Mouse (Mus musculus) intestine, postnatal 0 days (tissue): Measurements from ENCODE around the gene Cyp4v3. TPM values are rescaled to one million over a fixed set of nuclear protein-coding genes. Genes with fewer than 3 reads are reported as not detected.

Source experiments
- ATAC-seq: fragments of 200-750 bp; cut with Nextera tagmentation; 2 replicates; pipeline ENCODE4 v1.8.0; 2017; ENCODE audit warnings: mild to moderate bottlenecking, moderate TSS enrichment, moderate library complexity
- H3K27ac ChIP-seq: fragments of 300-500 bp; sonication (generic); 2 replicates; pipeline ENCODE4 v1.5.1; 2014; ENCODE audit warnings: mild to moderate bottlenecking, low read depth, low read length, moderate library complexity
- H3K27me3 ChIP-seq: fragments of 300-500 bp; sonication (generic); replicated peaks from 2 replicates; pipeline ENCODE4 v1.6.1; 2014; ENCODE audit warnings: low read length, mixed read lengths; ENCODE audit not compliant: control insufficient read depth, insufficient read depth
- H3K36me3 ChIP-seq: fragments of 300-500 bp; sonication (generic); 2 replicates; pipeline ENCODE4 v1.6.1; 2014; ENCODE audit warnings: mild to moderate bottlenecking, moderate library complexity; ENCODE audit not compliant: control insufficient read depth, insufficient read depth
- H3K4me1 ChIP-seq: fragments of 300-500 bp; sonication (generic); replicated peaks from 2 replicates; pipeline ENCODE4 v1.6.1; 2014; ENCODE audit warnings: antibody characterized with exemption, low read length, mixed read lengths; ENCODE audit not compliant: control insufficient read depth, insufficient read depth
- H3K4me2 ChIP-seq: fragments of 300-500 bp; sonication (generic); replicated peaks from 2 replicates; pipeline ENCODE4 v1.6.1; 2014; ENCODE audit warnings: low read depth, mild to moderate bottlenecking, moderate library complexity
- H3K4me3 ChIP-seq: fragments of 300-500 bp; sonication (generic); 2 replicates; pipeline ENCODE4 v1.5.1; 2014; ENCODE audit warnings: low read depth, low read length
- H3K9ac ChIP-seq: fragments of 300-500 bp; sonication (generic); 2 replicates; pipeline ENCODE4 v1.6.1; 2014; ENCODE audit warnings: mild to moderate bottlenecking, low read depth, low read length
- H3K9me3 ChIP-seq: fragments of 300-500 bp; sonication (generic); 2 replicates; pipeline ENCODE4 v1.6.1; 2016; ENCODE audit warnings: mixed run types; ENCODE audit not compliant: control insufficient read depth
- CTCF ChIP-seq: sonication (generic); IDR thresholded peaks from 2 replicates; pipeline ENCODE4 v1.5.1; 2016; ENCODE audit warnings: low read depth, mild to moderate bottlenecking, control low read depth, antibody characterized with exemption, moderate library complexity
- WGBS: fragments of 180-500 bp; shearing (Covaris S2); extraction: QIAGEN DNeasy Blood & Tissue Kit; methylation state at CpG from one replicate; pipeline ENCODE4 v1.1.7; 2014; 5-methylcytosine and 5-hydroxymethylcytosine counted together
- polyA plus RNA-seq: library from polyadenylated mRNA; unstranded; fragments of >200 nt; fragmentation: Nextera tagmentation; extraction: Ambion mirVana; gene quantifications from 2 replicates; pipeline ENCODE4 v1.2.1, GENCODE M21; 2015

Cyp4v3 gene
- polyA plus RNA-seq = 2.2 and 2.4 TPM in 2 replicates

GRCm38 (mm10) chr8:45332685-45333409 lies at the start of gene Cyp4v3:
Cyp4v3 (minus strand) TSS chr8:45333216.
- no peaks in the 10 kb centered on the region for H3K27me3 ChIP-seq
- WGBS = 1% methylated on average over 44 of the region's 44 CpGs
- ATAC-seq = peak; percentile 85
- H3K36me3 ChIP-seq = no peaks in the 10 kb centered on the region
- peak within 1 kb of the TSS; percentile 69 for H3K4me3 ChIP-seq
- H3K9me3 ChIP-seq = no peaks in the 10 kb centered on the region
- H3K4me1 ChIP-seq = peaks cover 3% of the 10 kb centered on the region; the same call in 1 of the 2 replicates
- H3K4me2 ChIP-seq = peak within 1 kb of the TSS; percentile 98
- peak within 1 kb of the TSS; percentile 53 for H3K9ac ChIP-seq
- no peak within 1 kb of the TSS for H3K27ac ChIP-seq
- no peak for TF ChIP-seq CTCF

- TF ChIP-seq CTCF = no peak
- no peak for ATAC-seq
- Histone ChIP-seq H3K4me2 (peak within 1 kb of the TSS; percentile 61), H3K4me3 (peak within 1 kb of the TSS; percentile 28), H3K27me3 (peaks cover 18% of the 10 kb centered on the region; the same call in 1 of the 2 replicates), H3K9me3 (no peaks in the 10 kb centered on the region), H3K36me3 (no peaks in the 10 kb centered on the region), H3K27ac (no peak within 1 kb of the TSS), H3K9ac (no peak within 1 kb of the TSS), H3K4me1 (no peaks in the 10 kb centered on the region)
- WGBS = 8% methylated on average over 6 of the region's 6 CpGs
Measured at GRCm38 (mm10) chr8:45381963-45382347, 48.9 kb upstream of the Cyp4v3 start, which contains the start of gene Fam149a. Fam149a (minus strand) TSS chr8:45382291.

- Histone ChIP-seq H3K4me3 (peak overlapping the region; percentile 28), H3K27me3 (peaks cover 18% of the 10 kb centered on the region; the same call in 1 of the 2 replicates), H3K4me2 (peak overlapping the region; percentile 61), H3K27ac (no peak overlapping the region), H3K36me3 (no peaks in the 10 kb centered on the region), H3K9ac (no peak overlapping the region), H3K4me1 (no peaks in the 10 kb centered on the region), H3K9me3 (no peaks in the 10 kb centered on the region)
- ATAC-seq = no peak
- no peak for TF ChIP-seq CTCF
- WGBS = 3% methylated on average over 38 of the region's 38 CpGs
Measured at GRCm38 (mm10) chr8:45381075-45381962, 48.3 kb upstream of the Cyp4v3 start.

DNA sequence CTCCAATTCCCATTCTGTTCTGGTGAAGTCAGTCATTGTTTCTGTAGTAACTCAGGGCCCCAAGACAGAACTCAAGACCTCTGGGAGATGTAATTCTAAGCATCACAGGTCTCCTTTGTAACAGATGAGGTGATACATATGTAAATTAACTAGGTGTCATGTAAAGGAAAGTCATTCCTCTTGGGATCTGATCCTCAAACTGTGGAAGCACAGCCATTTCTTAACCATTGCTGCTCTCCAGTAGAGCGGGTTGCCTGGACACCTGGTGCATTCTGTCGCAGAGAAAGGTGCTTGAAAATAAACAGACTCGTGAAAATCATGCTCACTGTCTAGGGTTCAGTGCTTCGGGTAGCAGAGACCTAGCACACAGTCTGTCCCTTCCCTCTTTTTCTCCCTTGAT lies 47.6 kb upstream of the Cyp4v3 start:
- ATAC-seq = no peak
- no peaks in the 10 kb centered on the region for H3K4me1 ChIP-seq
- peaks cover 18% of the 10 kb centered on the region; the same call in 1 of the 2 replicates for H3K27me3 ChIP-seq
- no peak overlapping the region for H3K9ac ChIP-seq
- no peak overlapping the region for H3K4me2 ChIP-seq
- no peaks in the 10 kb centered on the region for H3K9me3 ChIP-seq
- WGBS = 39% methylated on average over 4 of the region's 4 CpGs
- no peaks in the 10 kb centered on the region for H3K36me3 ChIP-seq
- no peak for TF ChIP-seq CTCF
- H3K27ac ChIP-seq = no peak overlapping the region
- no peak overlapping the region for H3K4me3 ChIP-seq

DNA sequence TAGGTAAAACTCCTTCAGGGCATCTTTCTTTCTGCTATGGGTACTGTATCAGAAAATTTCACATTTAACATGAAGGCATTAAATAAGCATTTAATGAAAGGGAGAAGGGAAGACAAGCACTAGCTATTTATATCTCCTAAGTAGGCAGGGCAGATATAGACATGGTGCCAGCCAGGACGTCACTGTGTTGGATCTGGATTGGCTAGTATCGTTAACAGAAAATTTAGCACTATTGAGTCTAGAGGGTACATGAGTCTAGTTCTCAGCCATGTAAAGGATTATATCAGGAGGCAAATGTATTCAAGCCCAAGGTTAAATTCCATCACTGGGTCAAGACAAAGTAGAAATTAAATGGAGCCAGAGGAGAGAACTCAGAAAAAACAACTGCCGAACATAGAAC lies 41.1 kb upstream of the Cyp4v3 start:
- H3K4me1 ChIP-seq = no peaks in the 10 kb centered on the region
- no peak overlapping the region for H3K4me2 ChIP-seq
- H3K4me3 ChIP-seq = no peak overlapping the region
- no peak for ATAC-seq
- TF ChIP-seq CTCF = no peak
- no peak overlapping the region for H3K9ac ChIP-seq
- no peaks in the 10 kb centered on the region for H3K27me3 ChIP-seq
- H3K9me3 ChIP-seq = no peaks in the 10 kb centered on the region
- H3K36me3 ChIP-seq = no peaks in the 10 kb centered on the region
- no peak overlapping the region for H3K27ac ChIP-seq
- WGBS = 81% methylated on average over 3 of the region's 3 CpGs

GRCm38 (mm10) chr8:45367154-45367553 lies 34.1 kb upstream of the Cyp4v3 start:
- no peaks in the 10 kb centered on the region for H3K4me1 ChIP-seq
- no peak overlapping the region for H3K27ac ChIP-seq
- ATAC-seq = no peak
- H3K9me3 ChIP-seq = no peaks in the 10 kb centered on the region
- no peaks in the 10 kb centered on the region for H3K36me3 ChIP-seq
- H3K27me3 ChIP-seq = no peaks in the 10 kb centered on the region
- no peak overlapping the region for H3K4me3 ChIP-seq
- TF ChIP-seq CTCF = no peak
- no peak overlapping the region for H3K9ac ChIP-seq
- WGBS = 83% methylated on average over 1 of the region's 1 CpGs
- no peak overlapping the region for H3K4me2 ChIP-seq
